16 mouse cellular contexts compared by ENCODE assay signal in the genomic region with DNA sequence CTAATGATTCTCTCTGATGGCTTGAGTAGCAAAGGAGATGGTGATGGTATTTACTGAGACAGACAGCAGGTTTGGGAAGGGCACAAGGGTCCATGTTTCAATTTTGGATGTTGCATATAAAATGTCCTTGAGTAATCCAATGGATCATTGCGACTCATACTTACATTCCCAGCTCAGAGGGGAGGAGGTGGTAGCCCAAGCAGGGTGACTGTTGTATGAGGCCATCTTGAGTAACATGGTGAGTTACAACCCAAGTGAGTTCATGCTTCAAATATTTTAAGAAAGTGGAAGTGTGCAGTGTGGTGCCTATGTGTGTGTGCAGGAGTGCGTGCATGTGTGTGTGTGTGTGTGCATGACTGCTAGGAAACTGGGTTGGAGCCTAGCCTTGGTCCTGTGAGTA.
"Had no signal": no experiment of that assay in that cellular context is flagged by ENCODE, and none has a peak within 500 bp of the region (broad histone marks: within the 10 kb centered on the region; RNA-seq: fewer than 3 reads in every experiment).

No protein-coding gene starts in this region.

- H3K27ac ChIP-seq: liver, embryonic 15.5 days; macrophage; midbrain, embryonic 10.5 days; midbrain, embryonic 12.5 days; neural tube, embryonic 12.5 days; stomach, embryonic 15.5 days; stomach, postnatal 0 days had no signal

- H3K4me3 ChIP-seq: liver, embryonic 15.5 days; midbrain, embryonic 10.5 days; midbrain, embryonic 12.5 days; neural tube, embryonic 12.5 days; stomach, embryonic 15.5 days had no signal

- ATAC-seq: midbrain, embryonic 16.5 days had no signal

- H3K4me1 ChIP-seq: liver, embryonic 15.5 days; midbrain, embryonic 10.5 days; midbrain, embryonic 12.5 days; neural tube, embryonic 12.5 days; stomach, embryonic 15.5 days had no signal

- DNase-seq: lung, adult 18-20 months; lung, embryonic 14.5 days; lung, postnatal 10 days; midbrain, embryonic 14.5 days; right cerebral cortex, postnatal 14 days; thymus, adult 2 months; thymus, postnatal 25 days; thymus, postnatal 4 days had no signal
